Mouse (Mus musculus) olfactory bulb, adult 2 months (tissue): Measurements from ENCODE around the gene Fcrl6.

Source experiments
- CTCF ChIP-seq: fragments of 200-500 bp; IDR thresholded peaks from 2 replicates; pipeline ENCODE4 v1.5.1; 2012; ENCODE audit warnings: low read depth, mild to moderate bottlenecking, low read length, moderate library complexity; ENCODE audit not compliant: insufficient read depth
- POLR2A ChIP-seq: fragments of 200-500 bp; IDR thresholded peaks from 2 replicates; pipeline ENCODE4 v1.6.1; 2012; ENCODE audit warnings: mild to moderate bottlenecking, low read depth, low read length, moderate library complexity; ENCODE audit not compliant: insufficient read depth

DNA sequence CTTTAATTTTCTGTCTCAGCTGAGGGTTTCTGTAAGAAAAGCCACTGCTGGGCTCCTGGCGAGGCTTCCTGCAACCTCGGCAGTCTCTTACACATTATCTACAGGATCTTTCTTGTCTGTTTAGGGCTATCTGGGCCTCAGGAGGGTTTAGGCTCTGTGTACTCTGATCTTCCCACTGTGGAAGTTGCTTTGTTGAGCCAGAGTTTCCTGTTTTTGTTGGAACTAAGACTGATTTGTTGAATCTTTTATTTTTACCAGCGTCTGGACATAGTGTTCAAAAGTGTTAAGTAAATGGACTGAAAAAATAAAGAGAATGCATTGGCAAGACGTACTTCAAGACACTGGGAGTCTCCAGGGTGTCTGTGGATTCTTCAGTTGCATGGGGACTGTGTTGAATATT is 32.9 kb upstream of the Fcrl6 start:
- TF ChIP-seq CTCF (no peak), POLR2A (no peak)
